Mouse (Mus musculus): Measurements from ENCODE around the gene Cort. TPM values are rescaled to one million over a fixed set of nuclear protein-coding genes. Genes with fewer than 3 reads are reported as not detected.
"Not testable (repeated sequence)": the region's sequence is repeated elsewhere in the genome, so short reads cannot be mapped to it uniquely, and the experiment has no call there.

Gene Cort
- polyA plus RNA-seq, 2 experiments = not detected

DNA sequence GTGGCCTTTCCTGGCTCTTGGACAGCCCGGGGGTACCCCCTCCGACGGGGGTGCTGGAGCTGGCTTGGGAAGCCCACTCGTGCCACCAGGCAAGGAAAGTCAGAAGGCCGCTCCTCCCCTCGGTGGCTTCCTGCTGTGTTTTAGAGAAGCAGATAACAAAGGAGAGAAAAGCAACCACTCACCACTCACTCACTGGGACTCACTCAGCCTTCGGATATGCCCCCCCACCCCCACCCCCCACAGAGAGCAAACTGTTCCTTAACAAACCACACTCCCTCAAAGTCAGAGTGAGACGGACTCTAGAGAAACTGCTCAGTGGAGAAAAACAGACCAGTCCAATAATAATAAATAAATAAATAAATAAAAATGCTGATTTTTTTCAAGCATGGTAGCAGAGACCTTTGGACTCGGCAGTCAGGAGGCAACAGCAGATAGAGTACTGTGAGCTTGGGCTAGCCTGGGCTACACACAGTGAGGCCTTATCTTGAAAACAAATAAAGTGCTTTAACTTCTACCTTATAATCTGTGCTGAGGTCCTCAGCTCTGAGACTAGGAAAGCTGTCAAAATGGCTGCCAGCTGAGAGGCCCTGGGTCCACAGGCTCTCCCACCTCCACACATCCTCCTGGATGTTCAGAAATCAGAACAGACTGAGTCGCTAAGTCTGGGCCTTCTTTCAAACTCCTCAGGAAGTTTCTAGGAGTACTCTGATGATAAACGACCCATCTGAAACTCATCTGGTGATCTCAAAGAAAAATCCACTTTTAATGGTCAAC, 1.0 kb downstream of the Cort start:
- no peak overlapping the region for H3K9ac ChIP-seq (replicated peaks)
- no peak overlapping the region for H3K4me3 ChIP-seq (ENCODE audit: insufficient read depth in 1 of 2, low read depth in 2 of 2, low read length in 2 of 2)
- no peak overlapping the region for H3K27ac ChIP-seq
- DNase-seq (ENCODE audit: low read depth in 3 of 3, low spot score in 3 of 3) = no peak
- no peaks in the 10 kb centered on the region for H3K9me3 ChIP-seq (ENCODE audit: control insufficient read depth, low read length)
- no peak overlapping the region for H3K4me2 ChIP-seq (ENCODE audit: low read depth)
- WGBS (ENCODE audit: insufficient replicate concordance) = 44% methylated on average over 11 of the region's 11 CpGs
- ATAC-seq (ENCODE audit: insufficient read depth) = no peak
- H3K4me1 ChIP-seq (replicated peaks; ENCODE audit: control insufficient read depth in 2 of 2, insufficient read depth in 2 of 2, low read length in 1 of 2) = peaks cover 0 to 1% of the 10 kb centered on the region in 2 experiments; a peak in 2 of 4 replicates
- TF ChIP-seq CTCF (IDR thresholded peaks at IDR 0.05; ENCODE audit: low read depth) (no peak), EP300 (IDR thresholded peaks at IDR 0.05; ENCODE audit: low read depth) (no peak)
- H3K27me3 ChIP-seq (ENCODE audit: control insufficient read depth, insufficient read depth, low read length) = no peaks in the 10 kb centered on the region
- H3K36me3 ChIP-seq (replicated peaks; ENCODE audit: control insufficient read depth, insufficient read depth, low read depth) = no peaks in the 10 kb centered on the region; the same call in 1 of the 2 replicates

DNA sequence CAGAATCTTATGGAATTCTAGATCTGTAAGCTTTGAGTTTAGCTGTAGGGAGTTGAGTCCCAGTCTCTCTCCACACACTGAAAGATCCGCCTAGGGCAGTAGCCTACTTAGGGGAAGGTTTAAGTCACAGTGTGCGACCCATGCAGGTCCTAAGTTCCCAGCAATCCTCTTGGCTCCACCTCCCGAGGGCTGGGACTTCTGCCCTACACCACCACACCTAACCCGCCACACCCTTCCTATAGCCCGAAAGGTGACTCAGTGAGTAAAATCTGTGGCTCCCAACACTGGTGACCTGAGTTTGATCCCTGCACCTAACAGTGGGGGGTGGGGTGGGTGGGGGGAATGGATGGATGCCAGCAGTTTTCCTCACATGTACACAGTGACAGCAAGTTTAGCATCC, 3.1 kb downstream of the Cort start:
- Histone ChIP-seq H3K36me3 (replicated peaks; ENCODE audit: control insufficient read depth, insufficient read depth, low read depth) (no peaks in the 10 kb centered on the region), H3K4me1 (replicated peaks; ENCODE audit: control insufficient read depth in 2 of 2, insufficient read depth in 2 of 2, low read length in 1 of 2) (peaks cover 2 to 10% of the 10 kb centered on the region in 2 experiments; a peak in 2 of 4 replicates), H3K27ac (no peak overlapping the region), H3K4me2 (ENCODE audit: low read depth) (no peak overlapping the region), H3K9ac (replicated peaks) (no peak overlapping the region), H3K27me3 (ENCODE audit: control insufficient read depth, insufficient read depth, low read length) (no peaks in the 10 kb centered on the region), H3K9me3 (ENCODE audit: control insufficient read depth, low read length) (no peaks in the 10 kb centered on the region), H3K4me3 (ENCODE audit: insufficient read depth in 1 of 2, low read depth in 2 of 2, low read length in 2 of 2) (no peak overlapping the region)
- DNase-seq (ENCODE audit: low read depth in 3 of 3, low spot score in 3 of 3) (no peak), ATAC-seq (ENCODE audit: insufficient read depth) (no peak)
- no peak for TF ChIP-seq EP300 (IDR thresholded peaks at IDR 0.05; ENCODE audit: low read depth)
- 57% methylated on average over 5 of the region's 5 CpGs for WGBS (ENCODE audit: insufficient replicate concordance)

DNA sequence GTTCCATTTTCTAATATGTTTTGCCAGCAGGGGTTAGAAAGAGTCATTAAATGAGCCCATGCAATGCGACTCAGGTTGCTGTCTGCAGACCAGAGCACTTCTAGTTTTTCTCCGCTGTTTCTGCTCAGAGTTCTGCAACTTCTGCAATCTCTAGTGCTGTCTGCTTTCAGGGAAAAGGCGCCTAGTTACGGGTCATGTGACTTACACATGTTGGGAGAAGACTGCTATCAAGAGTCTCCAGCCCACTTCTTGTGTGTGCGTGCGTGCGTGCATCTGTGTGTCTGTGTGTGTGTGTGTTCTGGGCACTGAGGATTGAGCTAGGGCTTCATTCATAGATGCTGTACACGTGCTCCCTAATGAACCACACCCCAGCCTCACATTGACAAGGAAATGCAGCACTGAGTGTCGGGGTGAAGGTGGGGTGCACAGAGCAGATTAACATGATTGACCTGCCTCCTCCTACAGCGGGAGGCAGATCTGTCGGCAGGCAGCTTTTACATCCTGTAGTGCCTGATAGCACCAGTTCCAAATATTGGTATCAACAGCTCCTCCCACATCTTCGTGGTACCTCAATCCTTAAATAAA, 6.5 kb downstream of the Cort start:
- DNase-seq (ENCODE audit: low read depth in 3 of 3, low spot score in 3 of 3); H3K36me3 ChIP-seq (replicated peaks; ENCODE audit: control insufficient read depth, insufficient read depth, low read depth); H3K27me3 ChIP-seq (ENCODE audit: control insufficient read depth, insufficient read depth, low read length); H3K27ac ChIP-seq; H3K9me3 ChIP-seq (ENCODE audit: control insufficient read depth, low read length); H3K4me2 ChIP-seq (ENCODE audit: low read depth); H3K4me3 ChIP-seq (ENCODE audit: insufficient read depth in 1 of 2, low read depth in 2 of 2, low read length in 2 of 2); H3K9ac ChIP-seq (replicated peaks): not testable (repeated sequence)
- WGBS (ENCODE audit: insufficient replicate concordance) = 32% methylated on average over 12 of the region's 12 CpGs
- H3K4me1 ChIP-seq (replicated peaks; ENCODE audit: control insufficient read depth in 2 of 2, insufficient read depth in 2 of 2, low read length in 1 of 2) = peaks cover 2 to 10% of the 10 kb centered on the region in 2 experiments; a peak in 2 of 4 replicates
- ATAC-seq (ENCODE audit: insufficient read depth) = peak; percentile 78

DNA sequence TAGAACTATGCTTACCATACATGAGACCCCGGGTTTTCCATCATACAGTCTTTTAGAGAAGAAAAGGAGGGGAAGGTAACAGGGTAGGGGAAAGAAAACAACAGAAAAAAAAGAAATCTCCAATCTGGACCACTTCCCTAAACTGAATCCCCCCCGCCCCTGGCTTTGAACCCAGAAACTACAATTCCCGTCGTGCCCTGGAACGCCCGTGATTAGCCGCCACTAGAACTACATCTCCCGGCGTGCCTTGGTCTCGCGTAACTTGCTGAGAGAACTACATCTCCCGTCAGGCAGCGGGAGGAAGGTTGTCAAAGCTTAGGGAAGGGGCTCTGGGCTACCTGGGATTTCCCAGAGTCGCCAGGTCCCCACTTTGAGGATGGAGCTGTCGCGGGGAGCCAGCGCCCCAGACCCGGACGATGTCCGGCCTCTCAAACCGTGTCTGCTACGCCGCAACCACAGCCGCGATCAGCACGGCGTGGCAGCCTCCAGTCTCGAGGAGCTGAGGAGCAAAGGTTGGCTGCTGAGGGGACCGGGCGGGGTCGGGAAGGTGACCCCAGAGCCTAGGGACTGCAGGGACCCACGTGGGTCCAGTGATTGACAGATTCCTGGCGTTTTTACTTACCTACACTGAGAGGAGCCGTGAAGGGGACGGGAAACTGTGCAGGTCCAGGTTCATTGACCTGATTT, 22.5 kb downstream of the Cort start, which contains the start of gene Dffa:
Gene Dffa (plus strand): TSS at position 272 of the 687 bp plus-strand sequence.
- under 1% methylated on average over 35 of the region's 35 CpGs for WGBS (ENCODE audit: insufficient replicate concordance)

DNA sequence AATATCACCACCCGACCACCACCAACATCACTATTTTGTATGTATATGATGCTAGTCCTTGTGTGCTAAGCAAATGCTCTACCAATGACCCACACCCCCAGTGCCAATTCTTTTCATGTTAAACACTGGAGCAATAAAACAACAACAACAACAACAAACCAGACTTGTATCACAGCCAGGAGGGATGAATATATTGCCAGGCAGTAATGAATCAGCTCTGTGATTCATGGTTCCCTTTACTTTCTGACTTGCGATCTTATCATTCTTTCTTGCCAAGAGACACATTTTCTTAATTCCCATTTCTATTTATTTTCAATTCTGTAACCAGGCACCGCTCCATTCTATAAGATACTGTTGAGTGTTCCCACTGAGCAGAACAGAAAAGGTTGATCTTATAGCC, 25.1 kb downstream of the Cort start:
- ATAC-seq (ENCODE audit: insufficient read depth) (no peak), DNase-seq (ENCODE audit: low read depth in 3 of 3, low spot score in 3 of 3) (no peak)
- WGBS (ENCODE audit: insufficient replicate concordance) = 67% methylated on average over 3 of the region's 3 CpGs
- Histone ChIP-seq H3K27me3 (ENCODE audit: control insufficient read depth, insufficient read depth, low read length) (no peaks in the 10 kb centered on the region), H3K9ac (replicated peaks) (no peak overlapping the region), H3K4me1 (replicated peaks; ENCODE audit: control insufficient read depth in 2 of 2, insufficient read depth in 2 of 2, low read length in 1 of 2) (peaks cover 8 to 12% of the 10 kb centered on the region in 2 experiments), H3K36me3 (replicated peaks; ENCODE audit: control insufficient read depth, insufficient read depth, low read depth) (no peaks in the 10 kb centered on the region), H3K9me3 (ENCODE audit: control insufficient read depth, low read length) (no peaks in the 10 kb centered on the region), H3K4me3 (ENCODE audit: insufficient read depth in 1 of 2, low read depth in 2 of 2, low read length in 2 of 2) (no peak overlapping the region), H3K4me2 (ENCODE audit: low read depth) (no peak overlapping the region), H3K27ac (no peak overlapping the region)
- no peak for TF ChIP-seq CTCF (IDR thresholded peaks at IDR 0.05; ENCODE audit: low read depth)
- no peak for TF ChIP-seq EP300 (IDR thresholded peaks at IDR 0.05; ENCODE audit: low read depth)

More for the DNA sequence above, 22.5 kb downstream of the Cort start, which contains the start of gene Dffa:
- no peak within 1 kb of the TSS for H3K27ac ChIP-seq
- peak within 1 kb of the TSS; percentile 85 for H3K4me2 ChIP-seq (ENCODE audit: low read depth)
- peaks cover 4 to 8% of the 10 kb centered on the region in 2 experiments; a peak in 3 of 4 replicates for H3K4me1 ChIP-seq (replicated peaks; ENCODE audit: control insufficient read depth in 2 of 2, insufficient read depth in 2 of 2, low read length in 1 of 2)
- H3K36me3 ChIP-seq (replicated peaks; ENCODE audit: control insufficient read depth, insufficient read depth, low read depth) = no peaks in the 10 kb centered on the region
- peak within 1 kb of the TSS; percentile 71 for H3K9ac ChIP-seq (replicated peaks)
- TF ChIP-seq CTCF (IDR thresholded peaks at IDR 0.05; ENCODE audit: low read depth) (no peak), EP300 (IDR thresholded peaks at IDR 0.05; ENCODE audit: low read depth) (no peak)
- peak; percentile 74 for ATAC-seq (ENCODE audit: insufficient read depth)
- no peaks in the 10 kb centered on the region for H3K9me3 ChIP-seq (ENCODE audit: control insufficient read depth, low read length)
- no peaks in the 10 kb centered on the region for H3K27me3 ChIP-seq (ENCODE audit: control insufficient read depth, insufficient read depth, low read length)
- peak within 1 kb of the TSS; percentile 70 to 87 for H3K4me3 ChIP-seq (ENCODE audit: insufficient read depth in 1 of 2, low read depth in 2 of 2, low read length in 2 of 2)
- DNase-seq (ENCODE audit: low read depth in 3 of 3, low spot score in 3 of 3) = peak; percentile 75 to 79 (median 78)

DNA sequence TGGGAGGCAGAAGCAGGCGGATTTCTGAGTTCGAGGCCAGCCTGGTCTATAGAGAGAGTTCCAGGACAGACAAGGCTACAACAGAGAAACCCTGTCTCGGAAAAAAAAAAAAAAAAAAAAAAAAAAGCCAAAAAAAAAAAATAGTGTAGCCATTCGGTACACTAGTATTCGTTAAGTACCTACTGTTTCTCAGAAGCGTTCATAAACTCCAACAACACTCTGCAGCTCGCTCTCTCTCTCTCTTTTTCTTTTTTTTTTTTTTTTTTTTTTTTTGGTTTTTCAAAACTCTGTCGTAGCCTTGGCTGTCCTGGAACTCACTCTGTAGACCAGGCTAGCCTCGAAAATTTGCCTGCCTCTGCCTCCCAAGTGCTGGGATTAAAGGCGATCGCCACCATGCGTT, 26.1 kb downstream of the Cort start:
- WGBS (ENCODE audit: insufficient replicate concordance) = 75% methylated on average over 12 of the region's 12 CpGs
- DNase-seq (ENCODE audit: low read depth in 3 of 3, low spot score in 3 of 3); H3K36me3 ChIP-seq (replicated peaks; ENCODE audit: control insufficient read depth, insufficient read depth, low read depth); H3K27ac ChIP-seq; H3K4me3 ChIP-seq (ENCODE audit: insufficient read depth in 1 of 2, low read depth in 2 of 2, low read length in 2 of 2); H3K9me3 ChIP-seq (ENCODE audit: control insufficient read depth, low read length); H3K9ac ChIP-seq (replicated peaks); H3K27me3 ChIP-seq (ENCODE audit: control insufficient read depth, insufficient read depth, low read length); ATAC-seq (ENCODE audit: insufficient read depth): not testable (repeated sequence)
- peak overlapping the region; percentile 74; the same call in 1 of the 2 replicates for H3K4me2 ChIP-seq (ENCODE audit: low read depth)
- H3K4me1 ChIP-seq (replicated peaks; ENCODE audit: control insufficient read depth in 2 of 2, insufficient read depth in 2 of 2, low read length in 1 of 2) = peaks cover 8 to 17% of the 10 kb centered on the region in 2 experiments

Data from liver, embryonic 14.5 days (tissue).